Mouse (Mus musculus) CH12.LX (cell line): ENCODE results near the gene Inpp5a.

Experiments
- CHD2 ChIP-seq: IDR thresholded peaks from 2 replicates; pipeline ENCODE4 v1.6.1; 2011; ENCODE audit warnings: low read length, improper control_type of control experiment
- CTCF ChIP-seq, 2 experiments: IDR thresholded peaks in 1 of 2; conservative IDR thresholded peaks in 1 of 2; 2 replicates each; pipeline ENCODE4 v1.5.1; 2011 to 2012; ENCODE audit warnings: low read depth in 2 of 2, low read length in 2 of 2, improper control_type of control experiment in 1 of 2, inconsistent platforms in 1 of 2, mild to moderate bottlenecking in 1 of 2, moderate library complexity in 1 of 2
- E2F4 ChIP-seq: IDR thresholded peaks from 2 replicates; pipeline ENCODE4 v1.6.1; 2011; ENCODE audit warnings: low read depth, low read length, improper control_type of control experiment; ENCODE audit not compliant: insufficient replicate concordance
- EP300 ChIP-seq: IDR thresholded peaks from 2 replicates; pipeline ENCODE4 v1.6.1; 2011; ENCODE audit warnings: low read length, improper control_type of control experiment
- ETS1 ChIP-seq: conservative IDR thresholded peaks from 2 replicates; pipeline ENCODE4 v1.6.1; 2012; ENCODE audit warnings: low read depth, mild to moderate bottlenecking, inconsistent platforms, low read length, improper control_type of control experiment, moderate library complexity
- JUND ChIP-seq: conservative IDR thresholded peaks from 2 replicates; pipeline ENCODE4 v1.6.1; 2011; ENCODE audit warnings: low read depth, low read length, improper control_type of control experiment
- MAFK ChIP-seq: IDR thresholded peaks from 2 replicates; pipeline ENCODE4 v1.6.1; 2011; ENCODE audit warnings: low read length, improper control_type of control experiment; ENCODE audit not compliant: insufficient replicate concordance
- MAX ChIP-seq: IDR thresholded peaks from 2 replicates; pipeline ENCODE4 v1.6.1; 2011; ENCODE audit warnings: low read length, improper control_type of control experiment
- MEF2A ChIP-seq: IDR thresholded peaks from 2 replicates; pipeline ENCODE4 v1.6.1; 2014; ENCODE audit warnings: low read depth, mild to moderate bottlenecking, inconsistent platforms, low read length, improper control_type of control experiment, borderline replicate concordance
- NRF1 ChIP-seq: IDR thresholded peaks from 2 replicates; pipeline ENCODE4 v1.6.1; 2014; ENCODE audit warnings: low read depth, mild to moderate bottlenecking, inconsistent platforms, low read length, improper control_type of control experiment, moderate library complexity
- POLR2A ChIP-seq: IDR thresholded peaks from 2 replicates; pipeline ENCODE4 v1.6.1; 2011; ENCODE audit warnings: low read depth, mild to moderate bottlenecking, improper control_type of control experiment, low read length
- TCF12 ChIP-seq: IDR thresholded peaks from 2 replicates; pipeline ENCODE4 v1.6.1; 2014; ENCODE audit warnings: low read depth, mild to moderate bottlenecking, inconsistent platforms, low read length, improper control_type of control experiment
- UBTF ChIP-seq: IDR thresholded peaks from 2 replicates; pipeline ENCODE4 v1.6.1; 2012; ENCODE audit warnings: low read depth, mild to moderate bottlenecking, inconsistent platforms, low read length, improper control_type of control experiment, moderate library complexity

DNA sequence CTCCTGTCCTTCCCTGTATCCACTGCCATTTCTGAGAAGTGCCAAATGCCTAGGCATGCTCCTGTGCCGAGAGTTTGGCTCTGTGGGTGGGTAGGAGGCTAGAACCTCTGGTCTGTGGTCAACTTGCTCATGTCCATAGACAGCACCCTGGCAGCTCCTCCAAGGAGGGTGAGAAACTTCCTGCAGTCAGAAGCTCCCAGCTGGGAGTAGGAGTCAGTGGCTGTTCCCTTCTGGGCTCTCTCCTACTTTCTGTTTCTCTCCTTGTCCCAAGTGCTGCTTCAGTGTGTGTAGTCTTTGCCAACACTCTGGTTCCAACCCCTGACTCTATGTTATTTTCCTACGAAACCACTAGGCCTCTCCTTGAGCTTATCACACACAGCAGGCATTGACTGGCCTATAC lies 17.7 kb downstream of the Inpp5a start:
- no peak for TF ChIP-seq NRF1
- TF ChIP-seq CTCF (conservative IDR thresholded peaks at IDR 0.05 in 1 of 2, IDR thresholded peaks at IDR 0.05 in 1 of 2; ENCODE audit: low read depth in 2 of 2, low read length in 2 of 2) = no peak
- TF ChIP-seq TCF12 = no peak
- no peak for TF ChIP-seq E2F4
- TF ChIP-seq CHD2 = no peak
- no peak for TF ChIP-seq EP300
- no peak for TF ChIP-seq ETS1
- TF ChIP-seq POLR2A = no peak
- TF ChIP-seq MEF2A = no peak
- no peak for TF ChIP-seq JUND
- TF ChIP-seq UBTF = no peak
- no peak for TF ChIP-seq MAFK
- TF ChIP-seq MAX = no peak
